Mouse (Mus musculus): ENCODE data around the gene Inip.

Inip gene

DNA sequence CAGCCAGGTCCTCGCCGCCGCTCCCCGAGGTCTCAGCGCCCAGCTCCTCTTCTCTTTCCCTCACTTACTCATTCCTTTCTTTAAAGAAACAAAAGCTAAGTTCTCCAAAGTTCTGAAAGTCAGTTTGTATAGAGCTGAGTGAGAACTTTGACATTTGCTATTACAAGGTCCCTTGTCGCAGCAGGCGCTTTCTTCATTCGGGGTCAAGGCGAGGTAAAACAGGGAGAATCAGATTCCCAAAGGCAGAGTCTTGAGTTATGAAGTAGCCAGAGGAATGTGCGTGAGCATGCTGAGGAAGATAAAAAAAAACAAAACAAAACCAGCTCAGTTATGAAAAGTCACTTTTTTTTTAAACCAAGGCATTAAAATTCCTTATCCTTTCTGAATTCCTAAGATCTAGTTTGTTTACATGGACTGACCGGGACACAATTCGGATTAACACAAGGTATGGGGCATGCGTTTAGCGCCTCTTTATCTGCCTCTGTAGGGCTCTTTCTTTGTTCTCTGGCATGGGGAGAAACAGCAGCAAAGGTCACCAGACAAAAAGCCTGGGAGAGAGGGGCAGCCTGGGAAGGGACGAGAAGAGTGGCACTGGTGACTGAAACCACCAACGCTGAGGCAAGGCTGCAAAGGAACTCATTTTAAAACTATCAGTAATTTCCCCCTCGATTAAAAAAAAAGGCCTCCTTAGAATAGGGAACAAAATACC is 29.1 kb downstream of the Inip start:
- no peak for ATAC-seq (ENCODE audit: low TSS enrichment)

DNA sequence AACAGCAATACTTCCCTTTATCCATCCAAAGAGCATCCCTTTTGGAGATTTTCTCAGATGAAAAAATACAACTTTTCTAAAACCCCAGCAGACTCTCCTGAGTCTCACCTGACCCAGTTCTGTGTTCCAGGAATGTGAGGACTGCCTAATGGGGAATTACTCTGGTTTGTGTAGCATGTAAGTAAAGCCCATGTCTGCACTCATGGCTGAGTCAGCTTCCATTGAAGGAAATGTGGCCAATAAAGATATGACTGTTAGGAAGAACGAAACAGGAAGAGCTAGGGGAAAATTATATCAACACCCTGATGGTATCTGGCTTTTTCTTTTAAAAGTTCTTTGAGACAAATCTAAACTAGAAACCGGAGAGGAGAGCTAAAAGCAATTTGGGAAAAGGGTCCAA is 33.7 kb downstream of the Inip start:
- ATAC-seq (ENCODE audit: low TSS enrichment) = no peak

DNA sequence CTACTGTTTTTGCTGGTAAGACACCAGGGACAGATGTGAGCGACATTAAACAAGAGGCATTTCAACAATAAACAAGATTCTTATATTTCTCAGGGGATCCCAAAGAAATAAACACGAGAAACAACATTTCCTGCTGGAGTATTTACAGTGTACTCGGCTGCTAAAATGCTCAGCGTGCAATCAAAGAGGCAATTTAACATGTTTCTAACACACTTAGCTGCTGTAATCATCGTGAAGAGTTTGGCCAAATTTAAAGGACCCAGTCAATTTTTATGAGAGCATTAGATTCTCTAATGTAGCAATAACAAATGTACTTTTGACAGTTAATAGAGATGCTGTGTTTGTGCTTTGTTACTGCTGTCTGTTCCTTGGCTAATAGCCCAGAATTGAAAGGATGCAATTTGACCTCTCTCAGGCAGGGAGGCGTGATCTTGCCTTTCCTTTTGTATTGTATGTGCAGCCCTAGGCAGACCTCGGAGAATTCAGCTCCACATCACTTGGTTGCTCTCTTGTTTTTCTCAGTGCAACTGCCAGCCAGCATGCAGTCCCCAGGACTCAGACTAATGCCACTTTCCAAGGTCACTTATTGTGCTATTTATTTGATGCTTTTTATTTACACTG is 35.9 kb downstream of the Inip start:
- no peak for ATAC-seq (ENCODE audit: low TSS enrichment)

DNA sequence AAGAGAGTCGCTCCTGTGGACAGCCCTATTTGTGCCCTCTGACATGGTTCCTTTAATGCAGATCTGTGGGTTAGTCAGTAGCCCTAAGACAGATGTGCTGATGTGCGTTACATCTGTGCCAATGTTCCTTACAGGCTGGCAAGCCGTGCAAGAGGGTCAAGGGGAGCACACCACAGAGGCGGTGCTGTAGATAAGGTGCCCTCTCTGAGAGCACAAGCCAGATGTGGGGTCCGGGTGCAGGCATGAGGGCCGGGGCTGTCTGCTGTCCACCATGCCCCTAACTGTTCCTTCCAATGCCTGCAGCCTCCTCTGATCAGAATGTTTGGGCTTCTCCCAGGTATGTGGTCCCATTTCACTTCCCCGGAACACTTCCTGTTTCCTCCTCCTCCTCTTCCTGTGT is 36.4 kb downstream of the Inip start:
- ATAC-seq (ENCODE audit: low TSS enrichment) = no peak

DNA sequence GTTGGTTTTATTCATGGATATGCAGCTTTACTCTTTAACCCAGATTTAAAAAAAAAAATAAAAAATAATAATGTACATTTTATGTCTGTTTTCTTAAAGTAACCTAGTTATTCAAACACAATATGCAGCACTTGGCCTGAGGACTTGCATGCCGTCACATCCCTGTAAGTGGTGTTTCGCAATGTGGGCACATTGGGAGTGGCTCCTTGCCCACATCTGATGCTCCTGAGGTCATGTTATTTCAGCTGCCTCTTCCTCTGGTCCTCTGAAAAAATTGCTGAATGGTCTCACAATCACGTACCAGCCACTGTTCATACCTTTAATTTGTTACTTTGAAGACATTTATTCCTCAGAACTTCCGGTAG is 40.0 kb downstream of the Inip start:
- ATAC-seq (ENCODE audit: low TSS enrichment) = no peak

DNA sequence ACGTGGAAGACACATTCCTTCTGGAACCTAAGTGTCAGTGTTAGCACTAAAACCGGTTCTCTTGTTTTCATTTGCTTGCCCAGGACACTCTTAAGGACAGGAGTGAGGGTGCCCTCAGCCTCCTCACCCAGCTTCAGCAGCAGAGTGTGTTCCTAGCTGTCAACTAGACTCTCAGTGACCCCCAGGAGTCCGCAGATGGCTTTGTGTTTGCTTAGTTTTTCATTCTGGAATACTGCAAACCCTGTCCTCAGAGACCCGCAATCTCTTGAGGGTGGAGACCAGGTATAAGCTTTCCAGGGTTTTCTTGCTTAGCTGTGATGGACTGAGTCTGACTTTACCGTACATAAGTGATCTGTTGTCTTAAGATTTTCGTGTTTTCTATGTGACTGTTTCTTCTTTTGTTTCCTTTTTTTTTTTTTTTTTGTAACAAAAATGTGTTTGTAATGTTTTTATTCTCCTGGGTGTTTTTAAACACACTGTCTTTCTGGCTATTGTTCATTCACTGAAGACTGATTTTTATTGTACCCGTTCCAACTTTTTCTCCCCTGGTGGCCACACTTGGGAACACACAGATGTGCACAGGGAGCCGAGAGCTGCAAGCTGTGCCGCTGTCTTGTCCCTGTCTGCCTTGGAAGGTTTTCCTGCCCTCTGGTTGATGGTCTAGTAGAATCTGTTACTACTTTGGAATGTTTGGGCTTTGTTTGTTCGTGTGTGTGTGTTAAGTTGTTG is 40.6 kb downstream of the Inip start:
- ATAC-seq (ENCODE audit: low TSS enrichment) = peak; percentile 47; the same call in 1 of the 2 replicates

DNA sequence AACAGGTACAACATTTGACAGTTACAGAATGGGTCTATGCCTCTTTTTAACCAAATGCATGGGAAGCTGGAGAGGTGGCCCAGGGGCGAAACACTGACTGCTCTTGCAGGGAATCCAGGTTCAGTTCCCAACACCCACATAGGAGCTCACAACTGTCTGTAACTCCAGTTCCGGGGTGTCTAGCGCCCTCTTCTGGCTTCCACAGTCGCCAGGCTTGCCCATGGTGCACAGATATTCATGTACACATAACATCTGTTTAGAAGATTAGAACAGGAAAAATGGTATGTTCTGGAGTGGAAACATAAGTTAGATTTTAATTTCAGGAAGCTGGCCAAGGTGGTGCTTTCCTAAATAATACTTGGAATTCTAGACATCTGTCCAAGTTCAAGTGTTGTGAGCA is 41.4 kb downstream of the Inip start:
- ATAC-seq (ENCODE audit: low TSS enrichment) = no peak

DNA sequence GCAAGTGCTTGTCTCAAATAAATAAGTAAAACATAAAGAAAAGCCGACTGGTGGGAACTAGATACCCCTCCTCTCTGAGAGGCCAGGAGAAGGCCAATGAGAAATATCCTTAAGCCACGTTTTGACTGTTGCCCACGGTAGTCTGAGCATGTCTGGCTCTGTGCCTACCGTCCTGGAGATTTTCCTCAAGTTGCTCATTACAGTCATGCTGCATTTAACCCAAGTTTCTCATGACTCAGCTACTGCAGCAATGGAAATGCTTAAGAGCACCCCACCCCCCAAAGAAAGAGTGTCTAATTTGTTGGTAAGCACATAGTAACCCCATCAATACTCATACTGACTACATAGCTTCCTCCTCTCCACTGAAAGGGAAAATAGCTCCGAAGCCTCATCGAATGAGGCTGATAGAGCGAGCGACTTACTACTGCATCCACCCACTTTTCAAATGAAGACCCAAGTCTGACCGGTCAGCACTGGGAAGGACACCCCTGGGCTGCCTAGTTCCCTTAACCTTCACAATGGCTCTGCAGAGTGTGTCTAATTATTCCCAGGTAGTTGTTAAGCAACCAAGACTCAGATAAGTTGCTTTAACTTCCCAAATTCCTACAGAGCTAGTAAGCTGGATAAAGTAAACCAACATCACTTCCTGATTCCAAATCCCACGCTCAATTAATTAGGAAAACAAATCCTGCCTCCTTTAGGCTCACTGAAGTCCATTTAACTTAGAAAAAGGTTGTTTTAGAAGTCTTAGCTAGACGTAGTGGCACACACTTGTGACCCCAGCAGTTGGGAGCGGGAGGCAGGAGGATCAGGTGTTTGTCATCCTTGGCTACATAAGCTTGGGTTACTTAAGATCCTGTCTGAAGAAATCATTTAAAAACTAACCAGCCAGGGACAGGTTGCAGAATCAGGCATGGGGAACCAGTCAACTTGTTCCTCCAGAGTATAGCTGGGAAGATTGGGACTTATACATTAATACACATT is 43.6 kb downstream of the Inip start:
- no peak for ATAC-seq (ENCODE audit: low TSS enrichment)

DNA sequence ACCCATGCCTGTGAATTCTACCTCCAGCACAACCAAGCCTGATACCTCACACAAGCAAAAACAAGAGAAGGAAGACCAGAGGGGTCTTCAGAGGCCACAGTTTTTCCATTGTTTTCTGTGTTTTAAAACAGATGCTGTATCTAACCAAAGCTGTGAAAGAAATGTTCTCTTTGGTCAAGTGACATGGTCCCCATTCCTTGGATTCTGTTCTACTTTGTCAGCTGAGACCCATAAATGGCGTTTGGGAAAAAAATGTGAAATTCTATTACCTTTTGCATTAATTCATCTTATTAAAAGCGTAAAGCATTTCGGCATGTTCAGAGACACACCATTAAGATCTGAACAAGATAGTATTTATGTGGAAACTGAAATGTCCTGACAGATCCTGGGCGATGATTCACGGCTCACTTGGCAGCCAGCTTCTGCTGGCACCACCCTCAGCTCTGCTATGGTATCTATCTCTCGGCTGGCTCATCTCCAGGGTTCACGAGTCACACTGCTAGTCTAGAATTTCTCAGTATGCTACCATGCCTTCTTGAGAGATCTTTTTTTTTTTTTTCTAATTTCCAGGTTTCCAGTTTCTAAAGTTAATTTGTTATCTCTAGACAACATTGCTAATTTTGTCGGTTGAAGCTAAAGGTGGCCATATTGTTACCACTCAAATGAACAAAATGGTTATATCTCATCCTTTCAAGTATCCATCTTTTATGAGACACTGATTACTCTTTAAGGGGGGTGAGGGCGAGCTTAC is 44.9 kb downstream of the Inip start:
- ATAC-seq (ENCODE audit: low TSS enrichment) = peak; percentile 94

DNA sequence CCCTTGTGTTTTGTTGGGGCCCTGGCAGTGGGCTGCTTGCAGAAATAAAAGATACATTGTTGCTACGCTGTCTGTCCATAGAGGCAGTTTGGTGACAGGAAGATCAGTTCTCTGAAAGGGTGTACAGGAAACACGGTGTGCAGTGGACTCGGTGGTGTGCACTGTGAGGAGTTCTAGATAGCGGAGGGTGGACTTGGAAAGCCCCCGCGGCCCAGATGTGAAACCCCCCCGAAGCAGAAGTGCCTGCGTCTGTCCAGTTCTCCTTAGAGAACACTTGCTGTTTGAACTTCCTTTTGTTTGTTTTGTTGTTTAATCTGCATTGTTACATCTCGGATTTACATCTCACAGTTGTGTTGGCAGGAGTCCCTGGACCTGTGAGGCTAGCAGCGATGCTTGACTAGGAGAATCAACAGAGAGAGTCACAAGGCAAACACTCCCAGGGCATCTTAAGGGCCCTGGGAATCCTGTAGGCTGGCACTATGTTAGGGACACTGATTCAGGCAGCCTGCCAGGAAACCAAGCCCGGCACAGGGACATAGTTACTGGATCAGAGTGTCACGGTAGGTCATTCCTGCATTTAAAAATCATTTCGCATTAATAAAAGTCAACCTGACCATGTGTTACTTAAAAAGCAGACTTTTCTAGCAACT is 47.8 kb downstream of the Inip start:
- no peak for ATAC-seq (ENCODE audit: low TSS enrichment)

DNA sequence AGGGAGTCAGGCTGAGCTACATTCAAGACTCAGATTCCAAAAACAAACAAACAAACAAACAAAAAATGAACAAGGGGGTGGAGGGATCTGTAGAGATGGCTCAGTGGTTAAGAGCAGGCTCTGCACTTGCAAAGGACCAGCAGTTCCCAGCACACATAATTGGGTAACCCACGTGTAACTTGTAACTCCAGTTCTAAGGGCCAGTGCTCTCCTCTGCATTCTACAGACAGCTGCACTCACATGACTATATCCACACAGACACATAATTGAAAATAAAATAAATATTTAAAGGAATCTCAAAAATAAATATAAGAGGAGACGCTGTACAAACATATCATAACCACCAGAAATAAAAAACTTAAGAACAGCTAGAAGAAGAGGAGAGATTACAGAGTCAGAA is 61.5 kb downstream of the Inip start:
- ATAC-seq (ENCODE audit: low TSS enrichment) = no peak

DNA sequence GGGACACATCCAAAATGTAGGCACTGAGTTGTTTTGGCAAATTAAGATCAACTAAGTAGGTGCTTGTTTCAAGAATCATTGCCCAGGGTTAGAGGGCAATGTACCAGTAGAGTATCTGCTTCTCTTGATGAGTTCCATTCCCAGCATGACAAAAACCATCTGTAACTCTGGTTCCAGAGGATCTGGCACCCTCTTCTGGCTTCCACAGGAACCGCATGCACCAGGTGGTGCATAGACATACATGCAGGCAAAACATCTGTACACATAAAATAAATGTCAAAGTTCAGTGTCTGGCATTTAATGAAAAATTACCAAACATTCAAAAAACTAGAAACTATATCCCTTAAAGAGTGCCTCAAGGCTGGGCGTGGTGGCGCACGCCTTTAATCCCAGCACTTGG is 62.1 kb downstream of the Inip start:
- no peak for ATAC-seq (ENCODE audit: low TSS enrichment)

DNA sequence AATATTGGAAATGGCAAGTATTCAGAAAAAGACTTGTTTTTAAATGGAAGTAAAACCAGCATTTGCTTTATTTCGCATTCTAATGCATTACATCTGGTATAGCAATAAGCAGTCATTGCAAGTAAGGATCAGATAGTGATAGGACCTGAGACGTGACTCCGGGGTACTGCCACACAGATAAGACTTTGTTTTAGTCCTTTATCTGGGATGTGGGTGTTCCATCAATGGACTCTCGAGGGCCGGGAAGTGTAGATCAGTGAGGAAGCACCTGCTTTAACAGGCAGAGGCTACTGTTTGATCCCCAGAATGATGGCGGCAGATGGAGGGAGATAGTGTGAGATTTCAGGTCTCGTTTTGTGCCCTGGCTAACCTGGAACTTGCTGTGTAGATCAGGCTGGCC is 69.8 kb downstream of the Inip start:
- no peak for ATAC-seq (ENCODE audit: low TSS enrichment)

DNA sequence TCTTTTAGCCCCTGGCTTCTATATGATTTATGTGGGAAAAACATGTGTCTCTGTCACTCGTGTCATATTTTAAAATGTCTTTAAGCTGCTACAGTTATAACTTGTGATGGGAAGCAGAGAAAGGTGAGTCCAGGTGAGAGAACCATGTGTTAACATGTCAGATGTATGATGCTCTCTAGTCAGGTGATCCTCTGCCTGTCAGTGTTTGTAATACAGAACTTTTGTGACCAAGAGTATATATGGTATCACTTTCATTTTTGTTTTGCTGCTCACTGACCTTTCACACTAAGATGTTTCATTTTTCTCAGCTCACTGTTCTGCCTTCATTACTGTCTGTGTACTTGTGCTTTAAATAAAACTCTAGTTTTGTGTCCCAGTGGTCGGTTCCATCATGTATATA is 72.5 kb downstream of the Inip start:
- ATAC-seq (ENCODE audit: low TSS enrichment) = no peak

DNA sequence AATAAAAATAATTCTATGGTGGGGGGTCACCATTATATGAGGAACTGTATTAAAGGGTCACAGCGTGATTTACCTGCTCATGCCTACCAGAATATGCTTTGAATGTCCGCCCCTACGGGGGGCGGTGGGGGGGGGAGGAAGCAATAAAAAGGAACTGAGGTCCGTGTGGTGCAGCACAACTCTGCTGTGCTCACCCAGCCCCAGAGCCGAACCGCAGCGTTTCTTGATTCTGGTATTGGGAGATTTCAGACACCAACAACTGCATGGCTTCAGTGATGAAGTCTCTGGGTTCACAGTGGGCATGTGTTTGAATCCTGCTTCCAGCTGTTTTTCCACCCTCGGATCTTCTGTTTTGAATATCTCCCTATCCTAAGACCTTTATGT is 73.5 kb downstream of the Inip start:
- no peak for ATAC-seq (ENCODE audit: low TSS enrichment)

DNA sequence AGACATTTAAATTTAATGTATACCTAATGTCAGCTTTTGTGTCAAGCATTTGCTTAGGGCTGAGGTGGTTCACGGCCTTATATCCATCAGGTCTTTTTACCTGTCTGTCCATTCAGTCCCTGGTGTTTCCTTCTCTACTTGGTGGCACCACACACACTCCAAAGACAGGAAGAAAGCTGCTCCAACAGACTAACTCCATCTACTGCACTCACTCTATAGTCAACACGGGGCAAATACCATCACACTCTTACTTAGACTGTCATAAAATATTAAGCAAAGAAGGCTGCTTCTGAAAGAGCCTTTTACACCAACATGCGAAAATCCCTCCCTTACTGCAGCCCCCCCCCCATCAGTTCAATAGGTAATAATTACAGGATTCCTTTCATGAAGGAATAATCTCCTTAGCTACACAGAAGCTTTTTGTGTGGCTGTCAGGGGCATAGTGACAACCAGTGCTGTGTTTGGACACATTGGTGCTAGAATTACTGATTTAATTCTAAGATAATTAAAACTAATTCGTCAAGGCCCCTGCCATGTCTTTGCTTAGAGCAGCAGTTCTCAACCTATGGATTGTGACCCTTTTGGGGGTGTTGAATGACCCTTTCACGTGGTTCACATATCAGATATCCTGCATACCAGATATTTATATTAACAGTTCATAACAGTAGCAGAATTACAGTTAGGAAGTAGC is 74.1 kb downstream of the Inip start:
- no peak for ATAC-seq (ENCODE audit: low TSS enrichment)

DNA sequence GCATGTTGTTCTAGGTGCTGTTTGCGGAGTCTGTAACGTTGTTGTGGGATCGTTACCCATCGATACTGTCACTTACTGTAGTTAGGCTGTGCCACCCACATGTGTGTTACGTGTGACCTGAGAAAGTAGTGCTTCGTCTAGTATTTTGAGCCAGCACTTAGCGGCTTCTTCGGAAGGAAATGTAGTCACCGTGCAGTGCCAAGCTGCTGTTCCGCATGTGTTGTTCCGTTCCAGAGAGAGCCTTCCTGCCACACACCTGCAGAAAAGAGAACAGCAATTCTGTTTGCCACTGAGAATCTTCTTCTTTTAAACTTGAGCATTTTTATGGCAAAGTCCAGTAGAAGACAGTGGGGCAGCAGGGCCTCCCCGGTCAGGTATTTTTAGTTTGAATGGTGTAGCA is 74.9 kb downstream of the Inip start:
- no peak for ATAC-seq (ENCODE audit: low TSS enrichment)

DNA sequence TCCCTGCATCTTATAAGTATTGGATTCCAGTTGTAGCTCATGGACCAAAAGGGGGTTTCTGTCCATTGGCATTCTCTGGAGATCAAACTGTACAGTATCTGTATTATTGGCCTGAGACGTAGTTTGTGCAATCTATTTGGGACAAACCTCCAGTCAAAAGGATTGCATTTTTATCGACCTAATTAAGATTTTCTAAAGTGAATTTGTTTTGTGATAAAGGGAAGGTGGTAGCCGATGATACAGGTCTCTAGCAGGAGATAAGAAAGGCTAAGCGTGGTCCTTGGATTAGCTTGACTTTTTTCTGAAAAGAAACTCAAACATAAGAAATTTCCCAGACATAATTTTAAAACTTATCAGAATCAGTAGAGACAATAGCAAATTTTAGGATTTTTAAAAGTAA is 75.8 kb downstream of the Inip start:
- no peak for ATAC-seq (ENCODE audit: low TSS enrichment)

DNA sequence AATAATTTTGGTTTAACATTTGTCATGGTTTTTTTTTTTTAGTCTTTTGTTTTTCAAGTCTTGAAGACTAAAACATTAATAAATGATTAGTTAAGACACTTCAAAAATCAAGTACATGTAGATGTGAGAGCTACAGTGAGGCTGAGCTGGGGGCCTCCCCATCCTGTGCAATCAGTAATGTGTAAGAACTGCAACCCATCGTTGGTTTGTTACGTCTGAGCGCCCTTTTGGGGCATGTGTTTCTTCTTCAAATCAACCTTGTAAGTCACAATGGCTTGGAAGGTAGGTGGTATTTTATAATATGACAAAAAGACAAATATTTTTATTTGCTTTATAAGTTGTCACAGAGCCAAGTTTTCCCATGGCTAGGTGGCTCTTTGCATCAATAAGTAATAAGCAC is 79.6 kb downstream of the Inip start:
- ATAC-seq (ENCODE audit: low TSS enrichment) = no peak
